Mouse (Mus musculus): Measurements from ENCODE around the gene Mettl7a3.
"Not testable (repeated sequence)": the region's sequence is repeated elsewhere in the genome, so short reads cannot be mapped to it uniquely, and the experiment has no call there.

Mettl7a3 gene

DNA sequence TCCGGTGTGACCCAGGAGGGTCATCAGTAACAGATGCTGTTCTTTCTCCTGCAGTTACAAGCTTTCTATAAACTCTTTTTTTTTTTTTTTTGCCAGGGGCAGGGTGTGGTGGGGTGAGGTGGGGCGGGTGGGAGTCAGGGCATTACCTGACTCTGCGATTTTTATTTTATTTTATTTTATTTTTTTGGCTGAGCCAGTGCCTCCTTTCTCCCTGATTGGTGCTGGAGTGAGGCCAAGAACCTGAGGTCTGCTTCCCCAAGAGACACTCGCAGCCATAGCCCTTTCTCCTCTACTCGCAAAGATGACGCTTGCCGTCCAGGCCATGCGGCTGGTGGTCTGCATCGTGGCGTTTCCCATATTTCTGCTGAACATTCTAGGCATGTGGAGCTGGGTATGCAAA is at the start of gene Mettl7a3:
TSS of gene Mettl7a3 (plus strand) at position 301 of the 400 bp plus-strand sequence.
- DNase-seq (ENCODE audit: low read depth, low spot score): no peak

DNA sequence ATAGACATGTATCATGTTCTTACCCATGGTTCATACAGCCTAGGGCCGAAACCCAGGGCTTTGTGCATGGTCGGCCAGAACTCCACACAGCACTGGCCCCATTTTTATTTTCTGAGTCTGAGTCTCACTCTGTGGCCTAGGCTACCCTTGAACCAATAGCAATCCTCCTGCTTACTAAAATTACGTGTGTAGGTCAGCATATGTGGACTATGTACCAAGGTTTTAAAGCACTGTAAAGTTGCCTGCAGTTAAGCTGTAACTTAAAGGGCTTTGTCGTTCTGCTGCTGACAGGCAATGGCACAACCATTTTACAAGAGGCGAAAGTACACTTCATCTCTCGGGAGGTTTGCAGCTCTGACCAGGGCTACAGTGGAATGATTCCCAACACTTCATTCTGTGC is 45.7 kb upstream of the Mettl7a3 start:
- DNase-seq (ENCODE audit: low read depth, low spot score): no peak

DNA sequence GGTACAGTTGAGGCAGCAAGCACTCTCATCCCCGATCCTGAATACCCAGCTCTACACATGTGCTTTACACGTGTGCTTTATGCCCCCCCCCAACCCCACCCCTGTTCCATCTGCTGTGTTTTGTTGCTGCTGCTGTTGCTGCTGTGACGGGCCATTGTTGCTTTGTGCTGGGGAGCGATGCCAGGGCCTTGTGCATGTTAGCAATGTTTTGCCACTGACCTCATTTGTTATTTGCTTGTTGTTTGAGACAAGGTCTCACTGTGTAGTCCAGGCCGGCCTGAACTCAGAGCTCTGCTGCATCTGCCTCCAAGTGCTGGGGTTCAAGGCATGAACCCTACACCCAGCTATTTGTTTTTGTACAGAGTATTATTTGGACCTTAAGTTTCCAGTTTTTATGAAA is 43.9 kb upstream of the Mettl7a3 start:
- no peak for DNase-seq (ENCODE audit: low read depth, low spot score)

DNA sequence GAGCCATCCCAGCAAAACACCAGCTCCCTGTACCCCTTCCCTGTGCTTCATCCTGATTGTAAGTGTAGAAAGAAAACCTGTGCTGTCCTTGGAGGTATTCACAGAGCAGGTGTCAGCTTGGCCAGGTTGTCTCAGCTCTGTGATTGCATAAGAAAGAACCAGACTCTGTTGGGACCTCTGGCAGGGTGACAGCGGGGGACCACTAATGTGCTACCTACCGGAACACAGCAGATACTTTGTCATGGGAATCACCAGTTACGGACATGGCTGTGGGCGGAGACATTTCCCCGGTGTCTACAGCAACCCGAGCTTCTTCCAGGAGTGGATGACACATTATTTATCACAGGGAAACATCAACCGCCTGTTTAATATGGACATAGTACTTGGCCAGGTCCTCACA is 42.4 kb upstream of the Mettl7a3 start:
- DNase-seq (ENCODE audit: low read depth, low spot score): no peak

DNA sequence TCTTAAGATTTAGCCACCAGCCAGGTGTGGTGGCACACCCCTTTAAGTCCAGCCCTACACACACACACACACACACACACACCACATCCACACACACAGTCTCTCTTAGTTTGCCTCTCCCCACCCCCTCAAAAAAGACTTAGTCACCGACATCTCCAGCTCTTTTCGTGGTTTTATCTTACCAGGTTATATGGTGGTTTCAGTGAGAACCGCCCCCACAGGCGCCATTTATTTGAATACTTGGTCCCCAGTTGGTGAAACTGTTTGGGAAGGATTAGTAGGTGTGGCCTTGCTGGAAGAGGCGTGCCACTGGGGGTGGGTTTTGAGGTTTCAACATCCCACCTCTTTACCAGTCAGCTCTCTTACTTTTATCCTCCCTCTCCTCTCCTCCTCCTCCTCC is 36.9 kb upstream of the Mettl7a3 start:
- no peak for DNase-seq (ENCODE audit: low read depth, low spot score)

DNA sequence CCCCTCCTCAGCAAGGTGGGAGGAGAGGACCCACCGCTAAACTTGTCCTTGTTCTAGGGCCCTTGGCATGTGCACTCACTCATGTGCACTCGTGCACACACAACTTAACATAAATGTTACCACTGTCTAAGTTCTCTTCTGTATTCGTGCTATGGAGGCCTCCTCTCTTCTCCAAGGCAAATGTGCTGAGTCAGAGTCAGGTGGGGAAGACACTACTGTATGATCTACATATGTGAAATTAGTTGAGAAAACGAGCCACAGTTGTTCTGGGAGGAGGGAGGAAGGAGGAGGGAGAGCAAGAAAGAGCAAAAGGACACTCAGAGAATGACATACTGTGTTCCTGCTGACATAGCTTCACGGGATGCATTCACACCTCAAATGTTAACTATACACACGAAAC is 34.2 kb upstream of the Mettl7a3 start:
- no peak for DNase-seq (ENCODE audit: low read depth, low spot score)

DNA sequence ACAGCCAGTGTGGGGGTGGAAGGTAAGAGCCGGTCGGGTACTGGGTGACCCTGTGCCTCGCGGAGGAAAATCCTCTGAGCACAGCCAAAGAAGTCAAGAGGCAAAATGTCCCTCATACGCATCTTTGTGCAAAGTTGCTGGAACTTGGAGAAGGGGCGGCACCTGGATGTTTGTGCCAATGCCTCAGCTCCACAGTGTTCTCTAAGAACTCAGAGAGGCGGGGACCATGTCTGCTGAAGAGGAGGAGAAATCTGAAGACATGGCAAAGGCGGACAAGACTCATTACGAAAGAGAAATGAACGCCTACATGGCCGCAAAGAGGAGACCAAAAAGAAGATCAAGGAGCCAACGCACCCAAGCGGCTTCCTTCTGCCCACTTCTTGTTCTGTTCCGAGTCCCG is 33.2 kb upstream of the Mettl7a3 start:
- no peak for DNase-seq (ENCODE audit: low read depth, low spot score)

DNA sequence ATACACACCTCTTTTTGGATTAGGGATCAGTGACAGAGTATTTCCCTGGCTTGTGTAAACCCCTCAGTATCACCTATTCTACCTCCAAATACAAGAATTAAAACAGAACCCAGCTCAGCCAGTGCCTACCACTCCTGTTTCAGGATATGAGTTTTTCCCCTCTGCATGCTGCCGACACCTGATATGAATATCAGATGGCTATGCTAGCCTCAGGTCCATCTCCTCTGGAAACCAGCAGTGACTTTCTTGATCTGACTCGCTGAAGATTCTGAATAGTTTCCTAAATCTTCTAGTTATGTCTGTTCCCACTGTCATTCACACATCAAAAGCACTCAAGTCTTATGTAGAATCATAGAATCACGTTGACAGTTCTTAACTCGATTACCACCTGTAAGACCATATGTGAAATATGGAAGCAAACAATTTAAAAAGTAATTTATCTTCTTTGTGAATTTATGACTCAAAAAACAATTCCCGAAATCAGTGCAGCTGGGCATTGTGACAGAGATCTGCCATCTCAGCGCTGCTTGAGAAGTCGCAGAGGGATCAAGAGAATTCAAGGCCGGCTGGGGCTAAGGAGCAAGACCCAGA is 31.2 kb upstream of the Mettl7a3 start:
- no peak for DNase-seq (ENCODE audit: low read depth, low spot score)

DNA sequence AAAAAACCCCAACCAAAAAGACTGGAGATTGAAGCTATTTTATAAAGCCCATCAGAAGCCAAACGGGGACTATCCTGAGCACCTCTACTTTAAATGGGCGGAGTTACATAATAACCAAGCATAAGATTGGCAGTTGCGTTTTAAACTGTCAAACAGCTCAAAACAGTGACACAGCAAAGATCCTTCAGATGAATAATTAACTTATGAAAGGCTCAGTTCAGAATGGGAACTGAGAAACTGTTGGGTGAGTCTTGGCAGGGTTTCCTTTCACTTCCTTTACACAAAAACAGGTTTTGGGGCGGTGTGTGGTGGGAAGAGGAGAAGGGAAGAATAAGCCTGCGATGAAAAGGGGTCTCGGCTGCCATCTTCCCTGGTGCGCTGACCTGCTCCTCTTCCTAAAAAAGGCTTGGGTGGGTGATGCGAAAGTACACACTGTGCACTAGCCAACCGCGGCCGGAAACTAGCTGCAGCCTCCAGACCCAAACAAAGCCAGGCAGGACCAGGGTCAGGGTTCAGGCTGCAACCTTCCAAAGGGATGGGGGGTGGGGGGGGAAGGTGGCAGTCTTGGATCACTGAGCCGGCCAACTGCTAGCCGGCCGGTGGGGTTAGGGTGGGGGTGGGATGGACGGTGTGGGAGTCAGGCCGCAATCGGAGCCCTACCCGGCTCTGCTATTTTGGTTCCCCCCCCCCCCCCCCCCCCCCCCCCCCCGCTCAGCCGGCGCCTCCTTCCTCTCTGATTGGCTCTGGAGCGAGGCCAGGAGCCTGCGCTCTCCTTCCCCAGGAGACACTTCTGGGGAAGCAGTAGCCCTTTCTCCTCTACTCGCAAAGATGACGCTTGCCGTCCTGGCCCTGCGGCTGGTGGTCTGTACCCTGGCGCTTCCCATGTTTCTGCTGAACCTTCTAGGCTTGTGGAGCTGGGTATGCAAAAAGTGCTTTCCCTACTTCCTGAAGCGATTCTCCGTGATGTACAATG is 30.4 kb upstream of the Mettl7a3 start, which contains the start of gene Mettl7a1:
TSS of gene Mettl7a1 (plus strand) at position 122 of the 973 bp plus-strand sequence.
- DNase-seq (ENCODE audit: low read depth, low spot score): no peak

DNA sequence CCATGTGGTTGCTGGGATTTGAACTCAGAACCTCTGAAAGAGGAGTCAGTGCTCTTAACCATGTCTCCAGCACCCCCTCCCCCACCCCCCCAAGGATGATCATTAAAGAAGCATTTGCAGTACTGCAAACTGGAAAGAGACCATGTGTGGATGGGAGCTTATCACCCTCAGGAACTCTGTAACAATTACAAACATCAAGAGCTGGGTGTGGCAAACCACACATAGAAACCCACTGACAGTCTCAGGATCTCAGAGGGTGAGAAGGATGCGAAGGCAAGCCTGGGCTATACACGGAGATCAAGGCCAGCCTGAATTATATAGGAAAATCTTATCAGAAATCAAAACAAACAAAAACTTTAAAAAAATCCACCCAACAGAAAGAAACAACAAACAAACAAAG is 28.5 kb upstream of the Mettl7a3 start:
- DNase-seq (ENCODE audit: low read depth, low spot score): no peak

DNA sequence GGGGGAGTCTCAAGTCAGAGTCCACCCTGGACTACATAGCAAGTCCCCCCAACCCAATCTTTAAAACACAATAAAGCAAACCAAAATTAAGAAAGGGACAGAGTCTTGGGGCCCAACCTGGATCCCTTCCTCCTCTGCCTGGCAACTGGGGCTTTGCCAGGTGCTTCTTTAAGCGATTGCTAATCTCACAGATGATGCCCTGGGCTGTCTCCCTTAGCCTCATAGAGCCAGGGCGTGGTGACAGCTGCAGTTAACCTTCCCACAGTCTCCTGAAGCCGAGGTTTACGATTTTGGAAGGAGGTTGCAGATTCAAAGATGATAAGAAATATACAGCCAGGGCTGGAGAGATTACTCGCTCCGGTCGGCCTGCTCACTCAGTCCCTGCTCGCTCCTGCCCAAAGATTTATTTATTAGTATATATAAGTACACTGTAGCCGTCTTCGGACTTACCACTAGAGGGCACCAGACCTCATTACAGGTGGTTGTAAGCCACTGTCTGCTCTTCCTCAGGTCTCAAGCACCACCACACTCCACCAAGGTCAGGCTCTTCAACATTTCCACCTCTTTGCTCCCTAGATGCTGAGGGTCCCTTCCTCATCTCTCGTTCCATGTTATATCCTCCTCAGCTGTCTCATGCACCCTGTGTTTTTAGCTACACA is 27.2 kb upstream of the Mettl7a3 start:
- DNase-seq (ENCODE audit: low read depth, low spot score): not testable (repeated sequence)

DNA sequence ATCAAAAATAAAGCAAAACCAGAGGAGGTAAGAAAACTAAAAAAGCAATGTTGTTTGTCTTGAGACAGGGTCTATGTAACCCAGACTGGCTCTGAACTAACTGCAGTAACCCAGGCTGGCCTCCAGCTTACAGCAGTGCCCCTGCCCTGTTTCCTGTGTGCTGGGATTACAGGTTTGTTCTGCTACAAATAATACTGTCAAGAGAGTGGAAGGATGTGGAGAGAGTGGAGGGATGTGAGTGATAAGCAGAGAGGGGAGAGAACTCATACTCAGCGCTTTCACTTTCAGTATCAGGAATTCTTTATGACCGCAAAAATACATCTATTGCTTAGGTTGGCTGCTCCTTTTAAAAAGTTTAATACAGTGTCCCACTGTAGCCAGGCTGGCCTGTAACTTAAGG is 22.4 kb upstream of the Mettl7a3 start:
- no peak for DNase-seq (ENCODE audit: low read depth, low spot score)

DNA sequence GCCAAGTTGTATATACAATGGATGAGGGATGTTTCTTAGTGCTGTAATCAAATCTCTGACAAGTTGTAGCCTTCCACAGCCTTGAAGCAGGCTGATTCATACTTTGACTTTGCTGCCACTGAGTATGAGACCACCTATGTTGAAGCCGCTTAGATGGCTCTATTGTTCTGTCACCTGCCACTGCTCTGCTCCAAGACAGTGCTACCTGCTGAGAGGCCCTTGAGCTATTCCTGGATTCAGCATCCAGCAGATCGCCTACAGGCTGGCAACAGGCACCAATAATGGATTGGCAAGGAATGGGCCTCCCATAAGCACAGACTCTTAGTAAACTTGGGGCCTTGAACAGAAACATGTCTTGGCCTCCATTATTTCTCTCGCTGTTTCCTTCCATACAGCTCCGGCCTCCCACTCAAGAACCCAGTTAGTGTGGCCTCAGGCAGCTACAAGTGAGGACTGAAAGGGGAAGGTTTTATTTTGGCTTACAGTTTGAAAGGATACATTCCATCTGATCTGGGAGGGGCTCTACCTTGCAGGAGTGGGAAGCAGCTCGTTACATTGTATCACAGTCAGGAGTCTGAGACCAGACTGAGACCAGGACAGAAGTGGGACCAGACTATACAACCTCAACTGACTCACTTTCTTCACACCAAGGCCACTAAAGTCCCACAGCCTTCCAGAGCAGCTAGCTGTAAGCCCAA is 20.1 kb upstream of the Mettl7a3 start:
- DNase-seq (ENCODE audit: low read depth, low spot score): no peak

DNA sequence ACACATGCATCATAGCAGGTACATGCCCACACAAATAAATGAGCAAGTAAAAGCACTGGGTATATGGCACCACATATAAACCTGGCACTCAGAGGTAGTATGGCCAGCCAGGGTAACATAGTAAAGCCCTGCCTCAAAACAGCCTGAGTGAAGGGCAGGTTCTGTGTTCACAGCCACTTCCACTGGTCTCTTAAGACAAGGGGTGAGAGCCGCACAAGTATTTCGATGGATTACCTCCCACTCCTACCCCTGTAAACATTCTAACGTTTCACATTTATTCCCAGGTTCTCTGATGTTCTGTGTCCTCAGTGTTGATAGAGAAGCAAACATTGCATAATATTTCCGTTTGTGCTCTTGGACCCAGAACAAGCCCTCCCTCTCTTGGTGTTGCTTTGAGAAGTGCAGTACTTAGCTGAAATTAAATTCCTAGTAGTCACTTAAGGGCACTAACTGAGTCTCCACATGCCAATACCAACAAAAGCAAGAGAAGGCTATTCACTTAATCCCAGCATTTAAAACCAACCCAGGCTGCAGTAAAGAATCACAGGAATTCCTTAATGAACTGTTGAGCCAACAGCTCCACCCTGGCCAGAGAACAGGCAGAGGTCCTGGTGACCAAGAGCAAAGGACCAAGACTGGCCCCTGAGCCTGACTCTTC is 16.6 kb upstream of the Mettl7a3 start:
- not testable (repeated sequence) for DNase-seq (ENCODE audit: low read depth, low spot score)

DNA sequence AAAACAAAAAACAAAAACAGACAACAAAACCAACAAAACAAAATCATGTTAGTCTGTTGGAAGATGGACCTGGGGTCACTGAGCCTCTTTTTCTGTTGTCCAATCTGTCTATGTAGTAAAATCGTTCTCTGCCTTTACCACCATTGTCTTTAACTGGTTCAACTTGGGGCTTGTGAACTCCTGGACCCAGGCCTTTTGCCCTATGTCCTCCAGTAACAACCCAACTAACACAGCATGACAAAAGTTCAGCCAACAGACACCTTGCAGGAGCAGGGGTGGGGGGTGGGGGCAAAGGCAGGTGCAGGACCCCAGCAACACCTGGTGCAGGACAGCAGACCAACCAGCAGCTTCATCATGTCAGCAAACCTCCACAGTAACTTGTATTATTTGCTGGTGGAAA is 14.8 kb upstream of the Mettl7a3 start:
- no peak for DNase-seq (ENCODE audit: low read depth, low spot score)

DNA sequence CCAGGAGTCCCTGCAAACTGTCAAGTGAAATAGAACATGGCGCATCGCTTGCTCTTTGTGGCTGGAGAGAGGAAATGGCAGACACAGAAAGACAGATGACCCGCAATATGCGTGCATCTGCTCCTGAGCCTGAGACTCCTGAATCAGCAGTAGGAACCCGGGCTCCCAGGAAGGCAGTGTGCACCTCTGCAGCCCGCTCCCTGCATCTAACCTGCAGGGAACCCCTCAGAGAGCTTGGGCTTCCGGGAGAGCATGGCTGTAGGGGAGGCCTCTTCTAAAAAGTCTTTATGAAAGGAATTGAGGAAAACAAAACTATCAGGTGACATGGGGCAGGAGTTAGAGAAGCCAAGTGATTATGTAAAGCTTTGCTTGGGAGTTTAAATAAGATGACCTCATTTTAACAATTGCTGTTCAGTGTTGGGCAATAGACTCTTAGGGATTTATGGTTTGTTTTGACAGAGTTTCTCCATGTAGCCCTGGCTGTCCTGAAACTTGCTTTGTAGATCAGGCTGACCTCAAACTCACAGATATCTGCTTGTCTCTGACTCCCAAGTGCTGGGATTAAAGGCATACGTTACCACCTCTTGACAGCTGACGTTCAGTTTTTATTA is 14.3 kb upstream of the Mettl7a3 start:
- no peak for DNase-seq (ENCODE audit: low read depth, low spot score)

DNA sequence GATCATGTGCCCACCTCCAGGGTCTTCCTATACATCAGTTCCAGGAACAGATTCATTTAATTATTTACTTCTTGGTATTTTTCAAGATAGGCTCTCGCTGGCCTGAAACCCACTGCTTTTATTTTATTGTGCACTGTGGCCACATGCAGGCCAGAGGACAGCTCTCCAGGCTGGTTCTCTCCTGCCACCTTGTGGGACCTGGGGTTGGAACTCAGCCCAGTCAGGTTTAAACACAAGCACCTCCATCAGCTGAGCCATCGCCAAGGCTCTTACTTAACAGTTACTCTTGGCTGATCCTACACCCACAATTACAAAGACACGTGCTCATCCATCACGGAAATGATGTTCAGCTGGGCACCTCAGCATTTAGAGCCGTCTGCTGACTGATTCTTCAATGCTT is 13.6 kb upstream of the Mettl7a3 start:
- no peak for DNase-seq (ENCODE audit: low read depth, low spot score)

DNA sequence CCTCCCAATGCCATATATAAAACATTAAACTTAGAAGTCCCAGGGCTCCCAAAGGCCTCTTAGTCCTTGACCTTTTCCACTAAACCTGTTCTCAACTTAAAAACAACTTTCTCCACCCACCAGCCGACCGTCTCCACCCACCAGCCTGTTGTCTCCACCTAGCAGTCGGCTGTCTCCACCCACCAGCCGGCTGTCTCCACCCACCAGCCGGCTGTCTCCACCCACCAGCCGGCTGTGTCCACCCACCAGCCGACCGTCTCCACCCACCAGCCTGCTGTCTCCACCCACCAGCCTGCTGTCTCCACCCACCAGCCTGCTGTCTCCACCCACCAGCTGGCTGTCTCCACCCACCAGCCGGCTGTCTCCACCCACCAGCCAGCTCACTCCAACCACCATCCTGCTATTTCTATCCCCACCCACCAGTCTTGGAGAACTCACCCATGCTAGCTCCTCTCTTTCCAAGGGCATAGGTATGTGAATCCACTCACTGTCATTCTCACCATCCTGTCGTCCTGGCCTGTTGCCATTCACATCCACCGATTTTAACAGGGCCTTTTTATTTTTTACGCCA is 10.6 kb upstream of the Mettl7a3 start:
- no peak for DNase-seq (ENCODE audit: low read depth, low spot score)

DNA sequence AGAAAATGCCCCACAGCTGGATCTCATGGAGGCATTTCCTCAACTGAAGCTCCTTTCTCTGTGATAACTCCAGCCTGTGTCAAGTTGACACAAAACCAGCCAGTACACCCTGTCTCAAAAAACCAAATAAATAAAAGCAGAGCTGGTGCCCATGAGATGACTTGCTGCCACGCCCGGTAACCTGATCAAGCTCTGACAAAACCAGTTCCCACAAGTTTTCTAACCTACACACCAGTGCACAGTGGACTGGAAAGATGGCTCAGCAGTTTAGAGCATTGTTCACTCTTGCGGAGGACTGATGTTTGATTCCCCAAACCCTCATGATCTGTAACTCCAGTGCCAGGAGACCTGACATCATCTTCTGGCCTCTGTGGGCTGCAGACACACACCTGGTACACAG is 9.5 kb upstream of the Mettl7a3 start:
- no peak for DNase-seq (ENCODE audit: low read depth, low spot score)

DNA sequence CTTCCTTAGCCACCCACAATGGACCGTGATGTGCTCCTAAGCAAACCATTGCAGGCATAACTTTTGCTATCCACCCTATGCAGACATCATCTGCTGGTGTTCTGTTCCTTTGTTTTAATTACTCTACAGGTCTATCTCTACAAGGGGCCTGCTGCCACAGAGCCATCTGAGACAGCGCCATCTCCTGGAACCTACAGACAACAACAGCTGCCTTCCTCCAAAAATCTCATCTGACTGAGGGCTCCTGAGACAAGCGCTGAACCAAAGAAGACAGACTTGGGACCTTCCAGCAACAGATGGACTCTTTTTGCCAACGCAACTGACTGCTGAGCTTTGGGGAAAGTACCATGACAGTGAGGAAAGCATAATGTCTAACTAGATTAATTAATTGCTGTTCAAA is 6.6 kb upstream of the Mettl7a3 start:
- DNase-seq (ENCODE audit: low read depth, low spot score): not testable (repeated sequence)

DNA sequence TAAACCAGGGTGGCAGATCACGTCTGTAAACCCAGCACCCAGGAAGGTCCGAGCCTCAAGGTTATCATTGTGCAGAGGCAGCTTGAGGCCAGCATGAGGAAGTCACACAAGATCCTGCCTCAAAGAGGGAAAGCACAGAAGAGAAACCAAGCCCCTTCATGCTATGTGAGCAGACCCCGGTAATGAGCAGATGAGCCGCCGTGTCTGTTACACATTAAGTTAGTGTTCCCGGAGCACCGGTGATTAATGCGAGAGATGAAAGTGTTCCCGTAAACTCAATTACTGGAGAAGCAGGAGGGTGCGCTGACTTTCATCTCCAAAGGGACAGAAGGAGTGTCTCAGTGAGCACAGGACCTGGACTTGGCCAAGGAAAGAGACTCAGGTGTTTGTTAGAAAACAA is 5.4 kb upstream of the Mettl7a3 start:
- not testable (repeated sequence) for DNase-seq (ENCODE audit: low read depth, low spot score)
